Mouse (Mus musculus): ENCODE results near the gene Tmem106c.

Gene Tmem106c

GRCm38 (mm10) chr15:98001321-98002112, 37.5 kb downstream of the Tmem106c start:
- no peak for DNase-seq (ENCODE audit: low spot score in 2 of 2)

- no peak for DNase-seq (ENCODE audit: low spot score in 2 of 2)
These were observed 38.4 kb downstream of the Tmem106c start for GRCm38 (mm10) chr15:98002113-98002990.

- DNase-seq (ENCODE audit: low spot score in 2 of 2) = no peak
These were observed 39.2 kb downstream of the Tmem106c start for GRCm38 (mm10) chr15:98002991-98003821.

GRCm38 (mm10) chr15:98003822-98004739, 40.1 kb downstream of the Tmem106c start, which contains the start of gene Col2a1:
Col2a1 (minus strand) TSS chr15:98004695.
- DNase-seq (ENCODE audit: low spot score in 2 of 2) = no peak

- no peak for DNase-seq (ENCODE audit: low spot score in 2 of 2)
These were observed 40.8 kb downstream of the Tmem106c start for GRCm38 (mm10) chr15:98004740-98005159.

- no peak for DNase-seq (ENCODE audit: low spot score in 2 of 2)
These were observed 41.2 kb downstream of the Tmem106c start for GRCm38 (mm10) chr15:98005181-98005580.

DNA sequence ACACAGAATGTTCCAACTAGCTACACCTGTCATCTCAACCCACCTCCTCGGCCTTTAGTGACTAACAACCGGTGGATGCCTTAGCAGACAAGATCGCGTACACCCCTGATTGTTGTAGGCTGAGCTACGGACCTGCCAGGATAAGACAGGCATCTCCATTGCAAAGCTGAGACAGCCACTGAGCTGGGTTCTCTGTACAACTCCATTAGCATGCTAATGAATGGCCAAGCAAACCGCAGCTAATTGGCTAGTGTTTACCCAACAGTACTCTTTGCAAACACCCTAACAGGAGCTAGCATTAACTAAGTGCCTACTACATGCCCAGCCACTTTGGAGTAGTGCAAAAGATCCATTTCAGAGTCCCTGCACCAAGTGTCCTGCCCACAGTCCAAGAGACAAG, 48.8 kb downstream of the Tmem106c start:
- no peak for DNase-seq (ENCODE audit: low spot score in 2 of 2)

GRCm38 (mm10) chr15:98017925-98018324, 53.9 kb downstream of the Tmem106c start:
- DNase-seq (ENCODE audit: low spot score in 2 of 2) = no peak

GRCm38 (mm10) chr15:98019047-98019446, 55.0 kb downstream of the Tmem106c start:
- no peak for DNase-seq (ENCODE audit: low spot score in 2 of 2)
